8 mouse cellular contexts compared by ENCODE assay signal in genomic region chrX:123103291-123104260, GRCm38 (mm10). TPM values are rescaled to one million over a fixed set of nuclear protein-coding genes. Genes with fewer than 3 reads are reported as not detected.
DNase-seq lines count a peak whose midpoint lies in the region; ATAC-seq lines count a peak whose summit lies in the region.

Cldn34c1 (plus strand) TSS chrX:123103495.

- H3K27me3 ChIP-seq in hindbrain, embryonic 15.5 days = no peaks in the 10 kb centered on the region

- peak; percentile 92 for ATAC-seq in activated CD4-positive, CD25-positive, alpha-beta regulatory T cell, adult 4 months
- ATAC-seq in common myeloid progenitor, adult 5-6 weeks (replicated peaks; ENCODE audit: low read depth, poor library complexity, severe bottlenecking) = peak; percentile 99
- ATAC-seq in hindbrain, embryonic 15.5 days (ENCODE audit: low FRiP score, low read depth) = peak; percentile 99

- no peaks in the 10 kb centered on the region for H3K4me1 ChIP-seq in hindbrain, embryonic 15.5 days (replicated peaks)

- WGBS in hindbrain, embryonic 15.5 days = 5% methylated on average over 59 of the region's 66 CpGs

- H3K36me3 ChIP-seq in hindbrain, embryonic 15.5 days = no peaks in the 10 kb centered on the region

- H3K9me3 ChIP-seq in hindbrain, embryonic 15.5 days = no peaks in the 10 kb centered on the region

- H3K4me3 ChIP-seq in hindbrain, embryonic 15.5 days = peak within 1 kb of the TSS; percentile 63

- H3K4me2 ChIP-seq in hindbrain, embryonic 15.5 days = peak within 1 kb of the TSS; percentile 51

- H3K27ac ChIP-seq in hindbrain, embryonic 15.5 days (replicated peaks) = peak within 1 kb of the TSS; percentile 97

- peak; percentile 73 for DNase-seq in gastrocnemius, adult 18-20 months (ENCODE audit: low spot score)
- peak; percentile 52 for DNase-seq in left cerebral cortex, adult 11 months (ENCODE audit: low spot score)
- peak; percentile 85 for DNase-seq in lung, postnatal 25 days (ENCODE audit: low spot score)
- DNase-seq in retina, adult 2 months (ENCODE audit: low read depth, low spot score) = peak; percentile 56
- DNase-seq in thymus, postnatal 14 days = peak; percentile 83

- H3K9ac ChIP-seq in hindbrain, embryonic 15.5 days = peak within 1 kb of the TSS; percentile 66

RNA-seq across cellular contexts. Expression of gene Cldn34c1, which starts in this region (rescaled TPM):
- polyA plus RNA-seq in activated CD4-positive, CD25-positive, alpha-beta regulatory T cell, adult 4 months (2017; shearing (Covaris generic)) = 1 to 10 TPM in 1 of 2 experiments, under 1 TPM in 1; 0.54 to 5.1 TPM
- 7.9 and 8.4 TPM in 2 replicates for total RNA-seq in common myeloid progenitor, adult 5-6 weeks (2017)
- under 1 TPM; 0.43 to 0.71 TPM for total RNA-seq in gastrocnemius, adult 18-20 months (2021)
- 34.2 and 35.2 TPM in 2 replicates for polyA plus RNA-seq in hindbrain, embryonic 15.5 days (2015; fragmentation: Nextera tagmentation; extraction: Ambion mirVana)

Comparison
In these comparisons a context has a peak if more than half of its experiments do, and no peak if none do; other contexts are left out.
1. Peak in every context shown above with its lines: DNase-seq, ATAC-seq, H3K4me3 ChIP-seq and H3K27ac ChIP-seq.
2. Peak in DNase-seq in gastrocnemius, adult 18-20 months; RNA of the gene not detected or under 1 TPM.